Mouse (Mus musculus): ENCODE data around the gene Capzb.

- TF ChIP-seq CTCF (IDR thresholded peaks at IDR 0.05; ENCODE audit: extremely low read depth, insufficient read depth, insufficient read length, insufficient replicate concordance) (no peak), POLR2A (IDR thresholded peaks at IDR 0.05; ENCODE audit: low read depth, low read length) (no peak)
Observed at GRCm38 (mm10) chr4:139246130-139246877, 53.6 kb downstream of the Capzb start.

Measured in spleen, adult 2 months (tissue).